Mouse (Mus musculus): ENCODE data around the gene Gabbr1. TPM values are rescaled to one million over a fixed set of nuclear protein-coding genes. Genes with fewer than 3 reads are reported as not detected.
"Not testable (repeated sequence)": the region's sequence is repeated elsewhere in the genome, so short reads cannot be mapped to it uniquely, and the experiment has no call there.

Gene Gabbr1
- total RNA-seq (2021): 1 to 10 TPM; 6.9 to 7.4 TPM

DNA sequence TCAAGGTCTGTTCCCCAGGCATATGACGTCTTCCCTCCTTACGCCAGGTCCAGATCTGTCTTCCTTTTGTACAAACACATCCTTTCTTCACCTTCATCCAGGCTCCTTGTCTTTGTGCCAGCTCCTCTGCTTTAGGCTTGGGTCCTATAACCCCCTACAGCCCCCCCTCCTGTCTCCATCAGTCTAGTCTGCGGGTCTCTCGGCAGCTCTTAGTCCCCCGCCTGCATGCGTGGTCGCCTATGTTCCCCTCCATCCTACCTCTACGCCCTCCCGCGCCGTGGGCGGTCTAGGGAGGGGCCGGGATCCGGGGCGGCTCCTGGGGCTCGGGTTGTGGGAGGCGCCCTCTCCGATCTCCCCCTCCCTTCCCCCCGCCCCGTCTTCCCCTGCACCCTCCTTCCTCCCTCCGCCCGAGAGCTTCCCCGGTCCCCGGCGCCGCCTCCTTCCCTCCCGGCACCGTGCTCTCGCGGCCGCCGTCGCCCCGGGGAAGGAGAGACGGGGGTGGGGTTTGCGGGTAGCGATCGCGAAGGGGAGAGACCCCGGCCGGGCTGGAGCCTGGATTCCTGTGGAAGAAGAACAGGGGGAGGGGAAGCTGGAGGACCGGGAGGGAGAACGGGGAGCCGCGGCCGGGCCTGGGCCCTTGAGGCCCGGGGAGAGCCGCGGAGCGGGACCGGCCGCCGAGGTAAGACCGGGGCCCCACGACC lies at the start of gene Gabbr1:
Gabbr1 (plus strand) TSS at position 356 of the 701 bp plus-strand sequence.
- intact Hi-C loops (cut with DNase I): loop anchor here (2.0 to 5.0 kb wide), 5 partner anchors 43 to 223 kb away; partner anchors contain the start of genes Trim40, Zfp57, Znrd1 and Znrd1as
- DNase-seq (ENCODE audit: low spot score): peak; percentile 68

DNA sequence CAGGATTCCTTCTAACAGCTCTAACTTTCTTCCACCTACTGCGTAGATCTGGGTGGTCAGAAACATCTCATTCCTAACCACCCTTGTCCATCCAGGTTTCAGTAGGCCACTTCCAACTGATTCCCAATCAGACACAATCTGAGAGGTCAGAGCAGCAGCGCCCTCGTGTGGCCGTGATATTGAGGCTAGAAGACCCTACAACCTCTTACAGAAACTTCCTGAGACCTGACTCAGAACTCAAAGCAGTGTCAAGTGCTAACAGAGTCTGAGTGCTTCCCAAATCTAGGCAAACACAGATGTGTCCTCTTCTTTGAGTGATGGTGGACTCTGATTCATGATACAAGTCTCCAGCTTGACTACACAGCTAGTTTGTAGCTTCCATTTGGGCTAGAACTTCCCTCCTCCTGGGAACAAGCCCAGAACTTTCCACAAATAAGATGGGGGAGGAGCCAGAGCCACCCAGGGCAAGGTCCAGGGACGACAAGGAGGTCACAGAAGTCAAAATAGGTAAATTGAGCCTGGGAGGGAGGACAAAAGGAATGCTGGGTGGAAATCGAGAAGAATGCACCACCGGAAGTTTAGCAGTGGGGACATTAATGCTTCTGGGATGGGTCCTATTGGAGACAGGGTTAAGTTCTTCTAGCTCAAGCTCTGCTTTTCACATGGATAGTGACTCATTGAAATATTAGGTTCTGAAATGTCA lies 48.6 kb upstream of the Gabbr1 start:
- intact Hi-C loops (cut with DNase I): loop anchor here (1.0 kb wide), 1 partner anchor 82 kb away; no protein-coding TSS in a partner anchor
- DNase-seq (ENCODE audit: low spot score): peak; percentile 35

DNA sequence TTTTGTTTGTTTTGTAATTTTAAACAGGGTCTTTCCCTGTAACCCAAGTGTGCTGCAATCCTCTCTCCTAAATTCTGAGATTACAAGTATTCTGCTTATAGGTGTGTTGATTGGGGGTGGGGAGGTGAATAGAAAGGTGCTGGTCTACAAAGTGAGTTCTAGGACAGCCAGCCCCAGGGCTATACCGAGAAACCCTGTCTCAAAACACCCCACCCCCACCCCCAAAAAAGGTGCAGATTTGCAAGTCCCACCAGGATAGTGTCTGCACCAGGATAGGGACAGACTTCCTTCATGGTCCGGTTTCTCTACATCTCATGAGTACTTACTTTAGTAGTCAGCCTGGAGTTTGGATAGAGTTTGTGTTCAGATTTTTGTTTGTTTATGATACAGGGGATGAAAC lies 47.3 kb upstream of the Gabbr1 start:
- DNase-seq (ENCODE audit: low spot score): no peak
- intact Hi-C loops (cut with DNase I): no loop called here

DNA sequence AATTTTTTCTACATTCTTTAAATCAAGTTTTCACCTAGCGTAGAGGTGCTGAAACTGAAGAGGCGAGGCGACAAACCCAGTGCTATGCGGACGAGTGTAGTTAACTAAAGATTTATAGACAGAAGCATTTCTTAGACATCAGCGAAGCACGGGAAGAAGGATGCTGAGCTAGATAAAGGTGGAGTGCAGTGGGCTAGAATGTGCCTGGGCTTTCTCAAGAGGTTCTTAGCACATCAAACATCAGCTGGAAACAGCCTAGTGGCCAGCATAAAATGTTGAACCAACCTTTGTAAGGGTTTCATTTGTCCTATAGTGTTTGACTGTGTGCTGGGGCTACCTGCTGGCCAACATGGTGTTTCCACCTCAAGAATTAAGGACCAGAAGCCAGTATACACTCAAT lies 44.9 kb upstream of the Gabbr1 start, which contains the start of gene Zfp57:
Zfp57 (plus strand) TSS at position 301 of the 400 bp plus-strand sequence.
- intact Hi-C loops (cut with DNase I): loop anchor here (5.0 kb wide), 1 partner anchor 46 kb away; the partner anchor contains the start of gene Gabbr1
- DNase-seq (ENCODE audit: low spot score): no peak

DNA sequence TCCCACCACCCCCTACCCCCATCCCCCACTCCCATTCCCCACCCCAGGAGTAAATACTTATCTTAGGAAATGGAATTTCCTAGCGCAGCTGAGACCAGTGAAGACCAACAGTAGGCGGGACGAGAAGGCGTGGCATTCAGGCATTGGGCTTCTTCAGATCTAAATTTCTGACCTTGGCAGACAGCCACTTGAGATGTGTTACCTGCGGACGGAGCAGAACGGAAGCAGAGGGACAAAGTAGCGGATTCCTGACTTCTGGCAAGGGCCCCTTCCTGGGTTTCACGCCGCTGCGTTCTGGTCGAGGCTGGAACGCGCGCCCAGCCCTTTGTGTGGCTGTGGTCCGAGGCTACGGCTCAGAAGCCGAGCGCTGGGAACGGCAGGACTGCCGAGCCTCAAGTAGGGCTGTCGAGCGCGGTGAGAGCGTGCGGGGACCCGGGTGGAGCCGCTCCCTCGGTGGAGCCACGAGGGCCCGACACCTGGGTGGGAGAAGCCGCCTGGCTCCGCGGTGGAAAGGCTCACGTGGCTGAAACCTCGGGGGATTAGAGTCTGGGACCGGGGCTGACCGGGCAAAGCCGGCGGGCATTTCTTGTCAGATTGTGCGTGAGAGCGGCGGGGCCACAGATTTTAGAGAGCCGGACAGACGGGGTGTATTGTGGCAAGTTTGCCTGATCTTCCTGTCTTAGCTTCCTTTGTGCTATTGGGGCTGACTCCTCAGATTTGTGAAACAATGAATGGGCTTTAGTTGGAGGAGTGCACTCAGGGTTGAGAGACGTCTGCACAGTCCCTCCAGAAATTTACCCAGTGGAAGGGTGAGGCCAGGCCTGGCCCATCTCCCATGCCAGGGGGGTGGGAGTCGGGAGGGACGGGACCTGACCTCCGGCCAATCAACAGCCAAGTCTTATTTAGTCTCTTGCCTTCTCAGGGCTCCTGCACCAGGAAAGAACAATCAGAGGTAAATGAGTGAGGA lies 43.1 kb upstream of the Gabbr1 start:
- intact Hi-C loops (cut with DNase I): loop anchor here (5.0 kb wide), 1 partner anchor 45 kb away; the partner anchor contains the start of gene Gabbr1
- DNase-seq (ENCODE audit: low spot score): peak; percentile 23

DNA sequence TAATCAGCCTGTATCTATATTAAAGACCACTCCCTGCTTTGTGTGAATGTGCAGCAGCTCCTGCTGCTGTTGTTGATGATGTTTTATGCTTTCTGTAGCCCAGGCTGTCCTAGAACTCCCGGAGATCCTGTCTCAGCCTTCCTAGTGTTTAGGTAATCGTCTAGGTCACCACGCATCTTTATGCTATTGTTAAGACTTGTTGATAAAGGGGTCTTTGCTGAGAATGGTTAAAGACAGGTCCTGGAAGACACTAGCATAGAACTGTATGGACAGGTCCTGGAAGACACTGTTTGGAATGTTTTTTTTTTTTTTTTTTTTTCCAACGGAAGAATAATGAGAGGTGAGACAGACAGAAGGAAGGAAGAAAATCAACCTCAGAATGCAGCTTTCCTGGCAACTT lies 42.4 kb upstream of the Gabbr1 start:
- no peak for DNase-seq (ENCODE audit: low spot score)
- intact Hi-C loops (cut with DNase I): loop anchor here (5.0 kb wide), 1 partner anchor 44 kb away; the partner anchor contains the start of gene Gabbr1

DNA sequence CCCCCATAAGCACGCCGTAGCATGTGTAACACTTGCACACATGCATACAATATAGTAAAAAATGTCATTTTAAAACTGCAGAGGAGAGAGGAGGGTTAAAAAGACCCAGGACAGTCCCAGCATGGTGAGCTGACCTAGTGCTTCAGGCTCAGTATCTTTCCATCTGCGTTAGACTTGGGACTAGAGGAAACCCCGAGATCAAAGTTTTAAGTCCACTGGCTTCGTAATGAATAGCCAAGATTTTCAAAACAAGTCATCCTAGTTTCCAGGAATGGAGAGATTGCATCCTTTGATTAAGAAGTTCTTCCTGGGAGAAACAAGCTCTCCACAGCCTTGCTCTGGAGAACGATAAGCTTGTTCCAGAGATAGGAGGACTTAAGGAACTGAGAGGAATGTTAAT lies 37.6 kb upstream of the Gabbr1 start:
- intact Hi-C loops (cut with DNase I): no loop called here
- DNase-seq (ENCODE audit: low spot score): no peak

DNA sequence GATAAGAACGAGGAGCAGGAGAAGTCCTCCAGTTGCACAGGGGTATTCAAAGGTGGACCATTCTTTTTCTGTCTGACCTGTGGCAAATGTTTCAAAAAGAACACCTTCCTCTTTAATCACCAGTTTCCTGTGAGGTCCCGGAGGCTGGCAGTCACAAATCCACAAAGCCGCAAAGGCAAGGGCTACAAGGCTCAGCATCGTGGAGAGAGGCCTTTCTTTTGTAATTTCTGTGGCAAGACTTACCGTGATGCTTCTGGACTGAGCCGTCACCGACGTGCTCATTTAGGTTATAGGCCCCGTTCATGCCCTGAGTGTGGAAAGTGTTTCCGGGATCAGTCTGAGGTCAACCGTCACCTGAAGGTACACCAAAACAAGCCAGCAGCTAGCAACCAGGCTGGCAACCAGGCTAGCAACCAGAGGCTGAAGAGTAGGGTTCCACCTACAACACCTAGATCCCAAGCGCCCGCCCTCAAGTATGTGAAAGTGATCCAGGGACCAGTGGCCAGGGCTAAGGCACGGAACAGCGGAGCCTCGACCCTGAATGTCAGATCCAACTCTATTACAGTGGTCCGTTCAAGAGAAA lies 36.2 kb upstream of the Gabbr1 start:
- intact Hi-C loops (cut with DNase I): no loop called here
- no peak for DNase-seq (ENCODE audit: low spot score)

DNA sequence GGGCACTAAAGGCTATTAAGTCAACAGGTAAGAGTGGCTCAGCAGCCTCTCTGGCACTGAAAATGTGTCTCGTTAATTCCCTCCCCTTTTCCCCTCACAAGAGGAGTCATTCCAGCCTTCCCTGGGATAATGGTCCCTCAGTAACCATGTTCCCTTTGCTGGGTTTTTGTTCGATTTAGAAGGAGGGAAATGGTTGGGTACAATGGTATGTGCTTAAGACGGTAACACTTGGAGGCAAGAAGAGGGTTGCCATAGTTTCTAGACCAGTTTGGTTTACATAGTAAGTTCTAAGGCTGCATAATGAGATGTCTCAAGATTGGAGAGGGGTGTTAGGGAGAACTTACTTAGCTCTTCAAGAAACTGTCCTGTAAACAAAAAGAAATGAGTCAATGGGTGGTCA lies 34.0 kb upstream of the Gabbr1 start:
- intact Hi-C loops (cut with DNase I): no loop called here
- no peak for DNase-seq (ENCODE audit: low spot score)

DNA sequence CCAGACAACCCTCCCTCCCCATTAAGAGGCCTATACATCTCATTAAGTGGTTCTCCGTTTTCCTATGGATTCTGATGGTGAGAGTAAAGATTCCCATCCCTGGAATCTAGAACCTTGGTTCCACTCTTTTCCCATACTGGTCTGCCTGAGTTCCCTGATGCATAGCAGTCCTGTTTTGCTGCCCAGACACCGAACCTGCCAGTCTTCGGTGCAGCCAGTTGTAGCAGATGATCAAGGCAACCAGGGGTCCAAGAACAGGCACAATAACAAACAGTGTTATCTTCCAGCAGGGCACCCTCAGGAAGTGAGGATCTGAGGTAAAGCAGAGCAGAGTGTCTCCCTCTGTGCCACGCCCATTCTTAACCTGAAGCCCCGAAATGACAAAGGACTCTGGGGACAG lies 33.6 kb upstream of the Gabbr1 start:
- DNase-seq (ENCODE audit: low spot score): no peak
- intact Hi-C loops (cut with DNase I): no loop called here

DNA sequence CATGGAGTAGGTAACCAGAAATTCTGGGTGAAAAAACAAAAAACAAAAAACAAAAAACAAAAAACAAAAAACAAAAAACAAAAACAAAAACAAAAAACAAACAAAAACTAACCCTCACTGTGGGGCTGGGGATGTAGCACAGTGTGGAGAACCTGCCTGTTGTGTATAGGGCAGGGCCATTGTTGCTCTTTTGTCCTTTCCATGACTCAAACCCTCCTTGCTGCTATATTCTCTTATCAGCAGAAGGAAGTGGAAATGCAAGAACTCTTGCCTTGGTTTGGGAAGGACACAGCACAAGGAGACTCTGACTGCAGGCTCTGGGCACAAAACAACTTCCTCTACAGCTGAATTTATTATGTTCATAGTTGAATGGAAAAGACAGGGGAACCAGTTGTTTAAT lies 29.4 kb upstream of the Gabbr1 start:
- intact Hi-C loops (cut with DNase I): no loop called here
- DNase-seq (ENCODE audit: low spot score): no peak

DNA sequence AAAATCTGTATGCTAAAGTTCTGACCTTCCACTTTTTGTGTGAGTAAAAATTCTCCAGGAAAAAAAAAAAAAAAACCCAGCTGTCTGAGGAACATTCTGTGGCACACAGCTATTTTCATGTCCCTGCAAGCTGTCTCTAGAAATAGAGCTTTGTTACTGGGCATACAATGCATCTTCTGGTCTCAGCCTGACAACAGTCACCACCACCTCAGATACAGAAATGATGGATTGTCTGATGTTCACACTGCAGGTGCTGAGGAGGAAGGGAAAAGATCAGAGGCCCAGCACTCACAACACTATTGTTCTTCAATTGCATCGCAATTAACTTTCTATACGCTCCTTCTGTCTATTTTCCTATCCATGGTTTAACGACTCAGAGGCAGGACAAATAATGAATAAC lies 27.4 kb upstream of the Gabbr1 start:
- DNase-seq (ENCODE audit: low spot score): no peak
- intact Hi-C loops (cut with DNase I): no loop called here

DNA sequence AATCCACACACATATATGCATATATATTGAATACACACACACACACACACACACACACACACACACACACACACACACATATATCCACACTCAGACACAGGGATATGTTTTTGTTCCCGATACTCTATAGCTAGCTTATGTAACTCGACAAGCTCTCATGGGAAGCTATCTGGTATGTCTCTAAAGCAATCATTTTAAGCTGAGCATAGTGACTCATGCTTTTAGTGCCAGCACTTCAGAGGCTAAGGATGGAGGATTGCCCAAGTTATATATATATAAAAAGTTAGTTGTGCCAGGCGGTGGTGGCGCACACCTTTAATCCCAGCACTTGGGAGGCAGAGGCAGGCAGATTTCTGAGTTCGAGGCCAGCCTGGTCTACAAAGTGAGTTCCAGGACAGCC lies 26.5 kb upstream of the Gabbr1 start:
- intact Hi-C loops (cut with DNase I); DNase-seq (ENCODE audit: low spot score): not testable (repeated sequence)

DNA sequence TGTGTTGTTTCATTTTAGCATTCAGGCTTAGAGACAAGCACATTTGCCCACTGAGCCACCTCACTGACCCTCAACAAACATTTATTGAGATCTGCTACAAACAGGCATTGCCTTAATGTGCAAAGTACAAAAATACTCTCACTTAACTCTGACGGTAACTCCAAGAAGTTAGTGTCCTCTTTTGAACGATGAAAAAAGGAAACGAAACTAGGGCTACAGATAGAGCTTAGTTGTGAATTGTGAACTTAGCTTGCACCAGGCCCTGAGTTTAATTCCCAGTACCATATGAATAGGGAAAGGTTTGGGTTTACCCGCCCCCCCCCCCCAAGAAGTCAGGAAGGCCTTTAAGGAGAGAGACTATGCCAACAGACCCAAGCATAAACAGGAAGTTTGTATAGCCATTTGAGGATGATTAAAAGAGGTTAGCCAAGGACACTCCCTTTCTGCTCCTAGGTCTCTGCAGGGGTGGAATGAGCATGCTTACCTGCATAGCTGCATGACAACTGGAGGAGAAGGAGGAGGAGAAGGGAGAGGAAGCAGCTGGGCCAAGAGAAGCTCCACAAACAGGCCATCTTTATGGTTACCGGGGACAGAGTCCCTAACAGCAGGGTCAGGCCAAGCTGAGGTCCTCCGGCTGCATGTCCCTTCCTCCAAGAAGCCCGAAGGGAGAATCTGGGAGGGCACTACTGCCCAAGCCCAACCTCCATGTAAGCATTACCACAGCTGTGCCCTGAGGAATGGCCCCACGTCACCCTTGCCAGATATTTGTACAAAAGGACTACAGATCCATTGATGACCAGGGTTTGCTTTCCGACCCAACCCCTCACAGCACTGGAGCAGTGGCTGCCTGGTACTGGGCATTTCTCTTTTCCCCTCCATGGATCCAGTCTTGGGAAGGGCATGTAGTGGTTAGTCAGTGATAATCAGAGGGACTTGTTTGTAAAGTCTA lies 22.9 kb upstream of the Gabbr1 start, which contains the start of gene Mog:
Mog (minus strand) TSS at position 771 of the 949 bp plus-strand sequence.
- no peak for DNase-seq (ENCODE audit: low spot score)
- intact Hi-C loops (cut with DNase I): no loop called here

DNA sequence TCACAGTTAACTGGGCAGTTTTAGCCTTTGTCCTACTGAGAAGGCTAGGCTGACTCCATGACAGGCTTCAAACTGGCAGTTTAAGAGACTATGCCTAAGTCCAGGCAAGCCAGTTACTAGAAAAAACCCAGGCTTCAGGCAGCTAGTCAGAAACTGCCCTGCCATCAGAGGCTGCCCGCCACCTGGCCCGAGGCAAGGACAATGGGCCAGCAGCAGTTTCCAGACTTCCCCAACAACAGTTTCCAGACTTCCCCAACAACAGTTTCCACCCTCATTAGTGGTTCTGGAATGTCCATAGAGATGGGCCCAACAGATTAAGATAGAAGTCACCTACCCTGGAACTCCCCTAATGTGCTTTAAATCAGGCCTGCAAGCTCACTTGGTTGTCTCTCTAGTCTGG lies 19.3 kb upstream of the Gabbr1 start:
- intact Hi-C loops (cut with DNase I): no loop called here
- DNase-seq (ENCODE audit: low spot score): no peak

DNA sequence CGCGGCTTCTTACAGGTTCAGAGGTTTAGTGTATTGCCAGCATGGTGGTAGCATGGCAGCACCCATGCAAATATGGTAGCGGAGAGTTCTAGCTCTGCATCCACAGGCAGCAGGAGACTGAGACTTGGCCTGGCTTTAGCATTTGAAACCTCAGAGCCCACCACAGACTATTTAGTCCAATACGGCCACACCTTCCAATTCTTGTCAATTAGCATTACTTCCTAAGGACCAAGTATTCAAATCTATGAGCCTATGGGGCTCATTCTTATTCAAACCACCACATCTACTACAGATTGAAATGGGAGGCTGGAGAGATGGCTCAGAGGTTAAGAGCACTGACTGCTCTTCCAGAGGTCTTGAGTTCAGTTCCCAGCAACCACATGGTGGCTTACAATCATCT lies 18.3 kb upstream of the Gabbr1 start:
- DNase-seq (ENCODE audit: low spot score): no peak
- intact Hi-C loops (cut with DNase I): no loop called here

DNA sequence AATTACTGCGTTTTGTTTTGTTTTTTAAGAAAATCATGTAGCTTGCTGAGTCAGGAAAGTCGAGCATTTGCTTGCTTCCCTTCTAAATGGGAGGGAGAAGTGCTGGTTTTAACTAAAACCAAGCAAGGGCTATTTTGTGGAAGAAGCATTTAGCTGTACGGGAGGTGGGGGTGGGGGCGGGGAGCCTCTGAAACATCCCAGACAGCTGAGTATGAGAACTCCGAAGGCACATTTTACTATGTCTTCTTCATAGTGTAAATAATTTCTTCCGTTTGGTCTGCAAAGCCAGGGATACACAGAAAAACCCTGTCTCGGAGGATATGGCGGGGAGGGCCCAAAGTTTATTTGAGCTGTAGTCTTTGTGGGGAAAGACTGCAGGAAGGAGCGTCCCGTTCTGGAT lies 17.6 kb upstream of the Gabbr1 start:
- intact Hi-C loops (cut with DNase I): no loop called here
- DNase-seq (ENCODE audit: low spot score): no peak

DNA sequence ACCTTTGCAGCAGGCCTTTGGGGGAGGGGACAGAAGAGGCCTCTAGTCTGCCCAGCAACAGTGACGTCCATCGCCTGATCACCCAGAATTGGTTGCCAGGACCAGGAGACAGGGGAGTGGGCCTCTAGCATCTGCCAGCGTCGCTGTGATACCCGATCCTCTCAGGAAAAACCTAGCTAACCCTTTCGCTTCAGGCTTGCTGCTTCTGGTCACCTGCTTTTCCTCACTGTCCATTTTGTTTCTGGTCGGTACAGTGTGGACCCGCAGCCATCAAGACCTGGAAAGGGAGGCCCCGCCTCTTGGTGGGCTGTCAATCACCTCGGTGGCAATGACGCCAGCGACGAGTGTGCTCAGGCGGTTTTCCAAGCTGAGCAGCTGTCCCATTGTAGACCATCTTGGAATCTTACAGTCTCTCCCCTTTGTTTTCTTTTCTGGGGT lies 17.1 kb upstream of the Gabbr1 start:
- intact Hi-C loops (cut with DNase I): no loop called here
- peak; percentile 72 for DNase-seq (ENCODE audit: low spot score)

All from heart, postnatal 25 days (tissue).